Mouse (Mus musculus): Measurements from ENCODE around the gene Jun. TPM values are rescaled to one million over a fixed set of nuclear protein-coding genes. Genes with fewer than 3 reads are reported as not detected.

The Jun gene
- polyA plus RNA-seq, 1 experiment from 2014 or later = 73.8 TPM

DNA sequence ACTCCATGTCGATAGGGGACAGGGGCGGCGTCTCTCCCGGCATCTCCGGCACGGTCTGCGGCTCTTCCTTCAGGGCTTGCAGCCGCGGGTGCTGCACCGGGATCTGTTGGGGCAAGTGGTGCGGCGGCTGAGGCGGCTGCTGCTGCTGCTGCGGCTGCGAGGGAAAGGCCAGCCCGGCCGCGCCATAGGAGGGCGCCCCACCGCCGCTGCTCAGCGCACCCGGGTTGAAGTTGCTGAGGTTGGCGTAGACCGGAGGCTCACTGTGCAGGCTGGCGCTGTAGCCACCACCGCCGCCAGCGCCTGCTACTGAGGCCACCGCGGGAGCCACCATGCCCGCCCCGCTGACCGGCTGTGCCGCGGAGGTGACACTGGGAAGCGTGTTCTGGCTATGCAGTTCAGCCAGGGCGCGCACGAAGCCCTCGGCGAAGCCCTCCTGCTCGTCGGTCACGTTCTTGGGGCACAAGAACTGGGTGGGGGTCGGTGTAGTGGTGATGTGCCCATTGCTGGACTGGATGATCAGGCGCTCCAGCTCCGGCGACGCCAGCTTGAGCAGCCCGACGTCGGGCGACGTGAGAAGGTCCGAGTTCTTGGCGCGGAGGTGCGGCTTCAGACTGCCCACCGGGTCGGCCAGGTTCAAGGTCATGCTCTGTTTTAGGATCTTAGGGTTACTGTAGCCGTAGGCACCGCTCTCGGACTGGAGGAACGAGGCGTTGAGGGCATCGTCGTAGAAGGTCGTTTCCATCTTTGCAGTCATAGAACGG, 1.3 kb downstream of the Jun start:
- peaks cover 44% of the 10 kb centered on the region for H3K4me1 ChIP-seq
- ATAC-seq (ENCODE audit: low FRiP score) = peak; percentile 11
- H3K36me3 ChIP-seq = no peaks in the 10 kb centered on the region
- peak overlapping the region; percentile 97 for H3K27ac ChIP-seq (replicated peaks)
- WGBS = under 1% methylated on average over 70 of the region's 70 CpGs
- no peaks in the 10 kb centered on the region for H3K27me3 ChIP-seq (replicated peaks)
- peak overlapping the region; percentile 63 for H3K4me3 ChIP-seq (replicated peaks)
- H3K9ac ChIP-seq (replicated peaks) = peak overlapping the region; percentile 65
- H3K9me3 ChIP-seq (replicated peaks) = no peaks in the 10 kb centered on the region
- H3K4me2 ChIP-seq = peak overlapping the region; percentile 90

DNA sequence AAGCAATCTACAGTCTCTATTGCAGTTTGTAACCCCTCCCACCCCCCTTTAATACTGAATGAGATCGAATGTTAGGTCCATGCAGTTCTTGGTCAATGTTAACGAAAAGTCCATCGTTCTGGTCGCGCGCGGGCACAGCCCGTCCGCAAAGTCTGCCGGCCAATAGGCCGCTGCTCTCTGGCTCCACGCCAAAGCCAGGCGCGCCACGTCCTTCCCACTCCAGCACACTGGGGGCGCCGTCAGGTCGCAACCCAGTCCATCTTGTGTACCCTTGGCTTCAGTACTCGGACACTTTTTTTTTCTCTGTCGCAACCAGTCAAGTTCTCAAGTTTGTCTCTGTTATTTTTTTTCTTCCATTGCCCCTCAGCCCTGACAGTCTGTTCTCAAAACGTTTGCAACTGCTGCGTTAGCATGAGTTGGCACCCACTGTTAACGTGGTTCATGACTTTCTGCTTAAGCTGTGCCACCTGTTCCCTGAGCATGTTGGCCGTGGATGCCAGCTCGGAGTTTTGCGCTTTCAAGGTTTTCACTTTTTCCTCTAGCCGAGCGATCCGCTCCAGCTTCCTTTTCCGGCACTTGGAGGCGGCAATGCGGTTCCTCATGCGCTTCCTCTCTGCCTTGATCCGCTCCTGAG, 2.0 kb downstream of the Jun start:
- Histone ChIP-seq H3K4me1 (peaks cover 42% of the 10 kb centered on the region), H3K27me3 (replicated peaks) (no peaks in the 10 kb centered on the region), H3K9ac (replicated peaks) (peak overlapping the region; percentile 65), H3K27ac (replicated peaks) (peak overlapping the region; percentile 97), H3K4me3 (replicated peaks) (peak overlapping the region; percentile 63), H3K9me3 (replicated peaks) (no peaks in the 10 kb centered on the region), H3K36me3 (no peaks in the 10 kb centered on the region), H3K4me2 (peak overlapping the region; percentile 90)
- WGBS = under 1% methylated on average over 34 of the region's 34 CpGs
- no peak for ATAC-seq (ENCODE audit: low FRiP score)

DNA sequence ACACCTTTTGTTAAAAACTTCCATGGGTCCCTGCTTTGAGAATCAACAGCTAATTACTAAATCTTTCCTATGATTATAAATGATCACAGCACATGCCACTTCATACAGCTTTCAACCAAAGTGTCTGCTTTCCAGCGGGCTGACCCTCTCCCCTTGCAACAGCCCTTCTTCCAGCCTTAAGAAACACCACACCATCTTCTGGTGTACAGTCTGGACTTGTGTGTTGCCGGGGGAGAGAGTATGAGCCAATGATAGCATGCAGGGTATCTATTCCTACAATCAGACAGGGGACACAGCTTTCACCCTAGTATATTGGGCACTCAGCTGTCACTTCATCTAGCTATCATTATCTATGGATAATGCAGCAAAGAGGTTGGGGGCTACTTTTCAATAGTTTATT, 2.9 kb downstream of the Jun start:
- no peaks in the 10 kb centered on the region for H3K36me3 ChIP-seq
- WGBS = 50% methylated on average over 2 of the region's 2 CpGs
- peak overlapping the region; percentile 90 for H3K4me2 ChIP-seq
- H3K4me1 ChIP-seq = peaks cover 34% of the 10 kb centered on the region
- no peak for ATAC-seq (ENCODE audit: low FRiP score)
- H3K9ac ChIP-seq (replicated peaks) = peak overlapping the region; percentile 32; the same call in 1 of the 2 replicates
- H3K4me3 ChIP-seq (replicated peaks) = peak overlapping the region; percentile 33
- H3K9me3 ChIP-seq (replicated peaks) = no peaks in the 10 kb centered on the region
- no peaks in the 10 kb centered on the region for H3K27me3 ChIP-seq (replicated peaks)
- no peak overlapping the region for H3K27ac ChIP-seq (replicated peaks)

DNA sequence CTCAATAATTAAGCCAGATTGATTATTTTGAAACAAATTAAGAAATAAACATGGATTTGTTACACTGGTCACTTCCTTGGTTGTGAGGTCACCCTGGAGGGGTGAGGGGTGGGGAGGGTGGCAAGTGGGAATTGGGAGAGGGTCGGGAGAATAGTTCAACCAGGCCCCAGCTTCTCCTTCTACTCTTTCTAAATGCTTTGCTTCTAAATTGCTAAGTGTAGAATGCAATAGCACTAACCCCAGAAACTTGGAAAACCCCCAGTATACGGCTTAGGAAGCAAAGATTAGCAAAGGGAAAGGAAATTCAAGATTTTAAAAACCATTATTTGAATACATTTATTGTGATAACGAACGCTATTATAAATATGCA, 3.3 kb downstream of the Jun start:
- Histone ChIP-seq H3K4me3 (replicated peaks) (peak overlapping the region; percentile 33), H3K9ac (replicated peaks) (no peak overlapping the region), H3K27me3 (replicated peaks) (no peaks in the 10 kb centered on the region), H3K4me2 (peak overlapping the region; percentile 90), H3K36me3 (no peaks in the 10 kb centered on the region), H3K27ac (replicated peaks) (no peak overlapping the region), H3K9me3 (replicated peaks) (no peaks in the 10 kb centered on the region), H3K4me1 (peaks cover 31% of the 10 kb centered on the region)
- WGBS = 82% methylated on average over 4 of the region's 4 CpGs
- no peak for ATAC-seq (ENCODE audit: low FRiP score)

DNA sequence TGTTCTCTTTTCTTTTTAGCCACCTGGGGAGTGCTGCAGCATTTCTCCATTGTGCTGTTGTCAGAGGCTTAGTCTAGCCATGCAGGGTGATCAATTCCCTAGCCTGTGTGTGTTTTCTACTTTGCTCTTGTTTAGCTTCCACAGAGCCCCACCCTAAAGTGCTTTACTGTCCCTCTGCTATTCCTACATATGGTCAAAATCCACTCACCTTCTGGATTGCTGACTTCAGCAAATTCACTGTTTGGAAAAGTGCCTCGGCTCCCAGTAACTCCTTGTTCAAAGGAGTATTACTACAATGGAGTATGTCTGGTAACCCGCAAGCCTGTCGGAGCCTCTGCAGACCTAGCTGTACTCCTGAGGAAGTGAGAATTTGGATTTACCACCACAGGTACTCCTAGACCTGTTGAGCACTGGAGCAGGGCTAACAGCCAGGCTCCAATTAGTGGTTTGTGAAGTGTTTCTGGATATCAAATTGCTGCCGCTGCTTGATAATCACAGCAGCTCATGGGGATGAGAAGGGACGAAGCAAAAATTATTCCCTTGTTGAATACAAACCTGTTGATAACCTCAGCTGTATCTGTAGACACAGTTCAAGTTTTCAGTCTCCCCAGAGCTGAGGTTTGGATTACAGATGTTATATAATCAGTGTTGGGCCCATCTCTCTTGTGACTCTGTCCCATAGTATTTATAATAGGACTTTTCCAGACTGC, 3.8 kb downstream of the Jun start:
- 46% methylated on average over 5 of the region's 5 CpGs for WGBS
- H3K9me3 ChIP-seq (replicated peaks) = no peaks in the 10 kb centered on the region
- H3K27me3 ChIP-seq (replicated peaks) = no peaks in the 10 kb centered on the region
- H3K27ac ChIP-seq (replicated peaks) = no peak overlapping the region
- H3K4me1 ChIP-seq = peaks cover 26% of the 10 kb centered on the region
- no peak overlapping the region for H3K9ac ChIP-seq (replicated peaks)
- no peaks in the 10 kb centered on the region for H3K36me3 ChIP-seq
- no peak overlapping the region; the same call in 1 of the 2 replicates for H3K4me3 ChIP-seq (replicated peaks)
- no peak for ATAC-seq (ENCODE audit: low FRiP score)
- peak overlapping the region; percentile 90 for H3K4me2 ChIP-seq

DNA sequence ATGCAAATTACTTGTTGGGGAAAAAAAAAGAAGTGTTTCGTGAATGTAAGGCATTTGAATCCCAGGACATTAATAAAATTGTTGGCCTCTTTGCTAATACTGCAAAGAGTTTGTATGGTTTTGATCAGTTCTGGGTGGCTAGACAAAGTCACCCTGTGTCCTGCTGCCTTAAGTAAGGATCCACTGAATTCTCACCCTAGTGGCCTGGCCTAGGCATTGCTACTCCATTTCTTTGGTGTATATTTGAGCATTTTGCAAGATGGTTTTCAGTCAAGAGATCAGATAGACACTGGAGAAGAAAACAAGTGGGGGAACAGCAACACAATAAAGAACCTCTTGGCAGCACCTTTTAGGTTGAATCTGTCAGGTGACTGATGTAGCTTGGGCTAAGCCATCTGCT, 6.9 kb downstream of the Jun start:
- H3K36me3 ChIP-seq = no peaks in the 10 kb centered on the region
- H3K27me3 ChIP-seq (replicated peaks) = no peaks in the 10 kb centered on the region
- no peak overlapping the region for H3K4me2 ChIP-seq
- H3K4me3 ChIP-seq (replicated peaks) = no peak overlapping the region
- no peak for ATAC-seq (ENCODE audit: low FRiP score)
- no peak overlapping the region for H3K27ac ChIP-seq (replicated peaks)
- H3K9me3 ChIP-seq (replicated peaks) = no peaks in the 10 kb centered on the region
- peaks cover 17% of the 10 kb centered on the region for H3K4me1 ChIP-seq
- WGBS = 72% methylated on average over 1 of the region's 1 CpGs
- no peak overlapping the region for H3K9ac ChIP-seq (replicated peaks)

DNA sequence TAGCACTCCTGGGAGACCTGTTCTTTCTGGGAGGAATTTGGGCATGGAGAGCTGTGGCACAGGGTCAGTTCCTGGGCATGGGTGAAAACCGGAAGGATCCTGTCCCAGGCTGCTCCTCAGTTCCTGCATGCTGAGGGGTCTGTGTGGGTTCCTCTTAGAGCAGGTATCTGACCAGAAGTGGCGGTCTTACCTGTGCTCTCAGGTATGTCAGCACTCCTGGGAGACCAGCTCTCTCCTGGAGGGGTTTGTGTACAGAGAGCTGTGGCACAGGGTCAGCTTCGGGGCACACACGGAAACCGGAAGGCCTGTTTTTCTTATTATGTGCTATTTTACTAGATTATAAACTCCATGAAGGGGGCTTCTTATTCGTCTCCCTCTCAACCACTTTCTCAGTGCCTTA, 7.3 kb downstream of the Jun start:
- H3K9me3 ChIP-seq (replicated peaks) = no peaks in the 10 kb centered on the region
- H3K9ac ChIP-seq (replicated peaks) = no peak overlapping the region
- no peaks in the 10 kb centered on the region for H3K36me3 ChIP-seq
- 88% methylated on average over 6 of the region's 6 CpGs for WGBS
- no peak for ATAC-seq (ENCODE audit: low FRiP score)
- H3K4me3 ChIP-seq (replicated peaks) = no peak overlapping the region
- no peaks in the 10 kb centered on the region for H3K27me3 ChIP-seq (replicated peaks)
- no peak overlapping the region for H3K4me2 ChIP-seq
- no peak overlapping the region for H3K27ac ChIP-seq (replicated peaks)
- peaks cover 13% of the 10 kb centered on the region for H3K4me1 ChIP-seq

DNA sequence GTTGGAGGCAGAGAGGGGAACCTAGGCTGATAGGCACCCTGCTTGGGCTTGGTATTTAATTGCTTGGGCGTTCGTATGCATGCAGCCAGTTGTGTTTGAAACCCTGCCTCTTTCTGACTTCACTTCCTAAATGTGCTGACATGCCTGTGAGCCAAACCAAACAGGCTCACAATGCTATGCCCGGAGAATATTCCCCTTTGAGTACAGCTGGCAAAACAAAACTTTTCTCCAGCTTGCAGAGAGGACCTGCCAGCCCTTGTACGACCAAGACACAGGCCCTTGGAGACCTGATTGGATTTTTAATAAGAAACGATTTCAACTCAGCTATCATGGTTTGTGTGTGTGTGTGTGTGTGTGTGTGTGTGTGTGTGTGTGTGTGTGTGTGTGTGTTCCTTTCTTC, 14.0 kb downstream of the Jun start:
- H3K27ac ChIP-seq (replicated peaks) = no peak overlapping the region
- no peak overlapping the region for H3K4me3 ChIP-seq (replicated peaks)
- H3K36me3 ChIP-seq = no peaks in the 10 kb centered on the region
- WGBS = 57% methylated on average over 5 of the region's 5 CpGs
- H3K9me3 ChIP-seq (replicated peaks) = no peaks in the 10 kb centered on the region
- no peak overlapping the region for H3K4me2 ChIP-seq
- H3K4me1 ChIP-seq = no peaks in the 10 kb centered on the region
- H3K27me3 ChIP-seq (replicated peaks) = no peaks in the 10 kb centered on the region
- ATAC-seq (ENCODE audit: low FRiP score) = no peak
- no peak overlapping the region for H3K9ac ChIP-seq (replicated peaks)

DNA sequence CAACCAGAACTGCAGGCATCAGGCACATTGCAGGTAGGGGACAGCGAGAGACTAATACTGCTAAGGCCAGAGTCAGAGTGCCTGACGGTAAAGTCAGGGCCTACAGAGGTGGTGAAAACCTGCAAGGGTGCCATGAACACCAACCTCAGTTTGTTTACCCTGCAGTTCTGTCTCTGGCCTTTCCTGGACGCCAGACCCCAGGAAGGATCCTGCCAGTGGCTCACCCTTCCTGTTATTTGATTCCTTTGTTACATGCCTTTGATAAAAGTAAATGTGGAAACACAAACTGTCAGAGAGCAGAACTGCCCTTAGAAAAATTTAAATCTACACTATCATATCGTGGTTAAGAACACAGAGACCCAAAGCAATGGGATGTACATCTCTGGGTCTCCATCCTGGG, 20.9 kb downstream of the Jun start:
- Histone ChIP-seq H3K27ac (replicated peaks) (no peak overlapping the region), H3K9me3 (replicated peaks) (no peaks in the 10 kb centered on the region), H3K27me3 (replicated peaks) (no peaks in the 10 kb centered on the region), H3K9ac (replicated peaks) (no peak overlapping the region), H3K4me3 (replicated peaks) (no peak overlapping the region), H3K36me3 (no peaks in the 10 kb centered on the region), H3K4me2 (no peak overlapping the region), H3K4me1 (no peaks in the 10 kb centered on the region)
- WGBS = 66% methylated on average over 4 of the region's 4 CpGs
- ATAC-seq (ENCODE audit: low FRiP score) = no peak

DNA sequence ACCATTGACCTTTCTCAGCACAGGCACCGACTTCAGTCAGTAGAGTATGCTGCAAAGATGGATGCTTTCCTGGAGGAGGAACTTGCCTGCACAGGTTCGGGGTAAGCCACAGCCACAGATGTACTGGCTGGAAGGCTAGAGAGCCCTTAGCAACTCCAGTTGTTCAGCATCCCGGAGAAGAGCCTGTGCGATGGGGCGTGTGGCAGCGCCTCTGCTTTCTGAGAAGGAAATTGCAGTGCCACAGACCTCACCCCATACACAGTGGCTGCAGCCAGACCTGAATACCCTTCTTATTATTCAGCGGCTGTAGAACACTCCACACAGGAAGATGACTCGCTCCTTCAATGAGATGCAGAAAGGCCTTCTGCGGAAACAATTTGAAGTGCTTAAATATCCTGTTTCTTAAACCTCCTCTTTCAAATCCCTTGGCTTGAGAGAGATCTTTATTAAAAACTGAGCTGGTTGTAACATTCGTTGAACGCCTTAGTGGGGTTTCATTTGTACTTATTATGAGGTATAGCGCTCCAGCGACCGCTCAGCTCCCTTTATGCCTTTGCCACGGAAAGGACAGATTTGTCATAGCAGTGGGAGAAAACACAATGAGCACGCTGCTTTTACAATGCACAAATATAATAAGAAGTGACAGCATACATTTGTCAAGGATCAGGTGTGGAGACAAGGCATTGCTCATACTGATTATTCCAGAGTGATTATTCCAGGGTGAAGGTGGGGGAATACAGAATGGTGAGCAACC, 26.0 kb downstream of the Jun start:
- Histone ChIP-seq H3K27ac (replicated peaks) (no peak overlapping the region), H3K4me3 (replicated peaks) (no peak overlapping the region), H3K36me3 (no peaks in the 10 kb centered on the region), H3K27me3 (replicated peaks) (no peaks in the 10 kb centered on the region), H3K9me3 (replicated peaks) (no peaks in the 10 kb centered on the region), H3K9ac (replicated peaks) (no peak overlapping the region), H3K4me2 (no peak overlapping the region), H3K4me1 (0 out of 2 replicates have a peak, but pooled peaks cover 3% of the 10 kb centered on the region)
- 74% methylated on average over 16 of the region's 16 CpGs for WGBS
- ATAC-seq (ENCODE audit: low FRiP score) = peak; percentile 65; the same call in 1 of the 2 replicates

DNA sequence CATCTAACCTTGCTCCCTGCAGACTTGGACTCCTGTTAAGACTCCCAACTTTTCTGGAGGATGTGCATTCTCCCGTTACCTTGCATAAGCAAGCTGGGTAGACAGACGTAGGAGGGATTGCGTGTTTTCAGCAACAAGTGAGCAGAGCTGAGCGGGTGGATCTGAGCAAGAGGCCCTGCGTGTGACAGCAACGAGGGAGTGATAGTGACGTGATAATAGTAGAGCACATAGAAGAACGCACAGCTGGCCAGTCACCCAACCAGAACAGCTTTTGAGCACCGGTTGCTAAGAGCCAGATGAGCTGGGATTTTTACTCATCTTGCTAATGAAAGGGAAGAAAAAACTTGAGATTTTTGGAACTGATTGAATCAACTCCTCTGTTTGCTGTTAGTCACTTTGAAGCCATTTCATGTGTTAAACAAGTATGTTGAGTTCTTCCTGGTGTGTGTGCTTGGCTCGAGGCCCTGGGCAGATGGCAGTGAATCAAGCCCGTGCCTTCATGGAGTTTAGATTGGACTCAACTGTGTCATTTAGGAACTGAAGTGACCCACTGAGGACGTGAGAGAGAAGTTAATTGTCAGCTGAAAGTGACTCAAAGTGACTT, 28.6 kb downstream of the Jun start:
- H3K27ac ChIP-seq (replicated peaks) = no peak overlapping the region
- no peak overlapping the region for H3K4me3 ChIP-seq (replicated peaks)
- no peak overlapping the region for H3K9ac ChIP-seq (replicated peaks)
- no peaks in the 10 kb centered on the region for H3K36me3 ChIP-seq
- ATAC-seq (ENCODE audit: low FRiP score) = peak; percentile 64
- WGBS = 74% methylated on average over 12 of the region's 12 CpGs
- H3K4me2 ChIP-seq = no peak overlapping the region
- no peaks in the 10 kb centered on the region for H3K27me3 ChIP-seq (replicated peaks)
- H3K9me3 ChIP-seq (replicated peaks) = no peaks in the 10 kb centered on the region
- H3K4me1 ChIP-seq = 0 out of 2 replicates have a peak, but pooled peaks cover 3% of the 10 kb centered on the region
